Mouse (Mus musculus) CD4-positive, CD25-positive, alpha-beta regulatory T cell, adult 4 months (primary cell): ENCODE measurements around the gene Haus3. TPM values are rescaled to one million over a fixed set of nuclear protein-coding genes. Genes with fewer than 3 reads are reported as not detected.
A peak's percentile ranks its signal among the peaks of the same experiment; 100 is the strongest.

Experiments
- ATAC-seq: one replicate; pipeline ENCODE4 v1.8.0; 2017
- polyA plus RNA-seq, 2 experiments: library from polyadenylated mRNA; unstranded; fragments of 100-300 nt; shearing (Covaris generic); gene quantifications; one replicate each; pipeline ENCODE4 v1.2.1; 2017

Haus3 gene
- 10 to 100 TPM; 80.1 to 90.0 TPM for polyA plus RNA-seq

GRCm38 (mm10) chr5:34168950-34169891 lies at the start of gene Haus3, which contains the start of gene Poln:
Haus3 (minus strand) TSS chr5:34169527.
Poln (minus strand) TSS chr5:34169448.
- ATAC-seq, result peak; percentile 89

- ATAC-seq, result no peak
Measured at GRCm38 (mm10) chr5:34218672-34219071, 49.3 kb upstream of the Haus3 start.

- ATAC-seq, result no peak
Measured at GRCm38 (mm10) chr5:34217756-34218155, 48.4 kb upstream of the Haus3 start.

- no peak for ATAC-seq
Measured at GRCm38 (mm10) chr5:34216025-34216424, 46.7 kb upstream of the Haus3 start.

DNA sequence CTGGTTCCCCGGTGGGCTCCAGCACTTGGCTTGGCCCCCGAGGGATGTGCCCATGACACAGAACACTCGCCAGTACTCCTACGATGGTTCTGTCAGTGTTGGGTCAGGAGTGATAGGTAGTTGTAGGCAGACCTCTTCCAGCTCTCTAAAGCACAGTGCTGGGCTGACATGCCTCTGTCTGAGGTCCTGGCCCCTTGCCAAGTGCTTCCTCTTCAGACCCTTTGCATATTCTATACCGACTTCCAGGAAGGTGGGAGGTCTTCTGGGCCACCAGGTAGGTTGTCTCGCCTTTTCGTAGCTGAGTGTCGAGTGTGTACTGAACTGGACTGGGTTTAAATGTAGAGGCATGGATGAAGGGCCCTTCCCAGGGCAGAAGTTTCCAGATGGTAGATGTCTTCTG lies 44.3 kb upstream of the Haus3 start:
- ATAC-seq, result no peak

GRCm38 (mm10) chr5:34210279-34210678 lies 41.0 kb upstream of the Haus3 start:
- ATAC-seq, result peak; percentile 81

- peak; percentile 26 for ATAC-seq
Measured at GRCm38 (mm10) chr5:34207503-34207902, 38.2 kb upstream of the Haus3 start.

DNA sequence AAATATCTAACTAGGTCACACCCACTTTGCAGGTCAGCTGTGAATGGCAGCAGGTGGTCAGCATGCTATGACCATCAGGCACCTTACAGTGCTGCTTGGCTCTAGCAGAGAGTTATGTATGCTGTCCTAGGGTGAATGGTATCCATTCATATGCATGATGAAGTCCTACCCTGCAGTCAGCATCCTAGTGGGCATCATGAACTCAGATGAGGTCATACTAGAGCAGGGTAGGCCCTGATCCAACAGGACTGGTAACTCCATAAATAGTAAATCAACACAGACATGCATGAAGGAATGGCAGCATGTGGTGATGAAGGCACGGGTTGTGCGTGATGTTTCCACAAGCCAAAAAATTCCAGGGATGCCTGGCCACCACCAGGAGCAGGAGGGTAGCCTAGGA lies 36.5 kb upstream of the Haus3 start:
- ATAC-seq, result no peak

- no peak for ATAC-seq
Measured at GRCm38 (mm10) chr5:34204911-34205310, 35.6 kb upstream of the Haus3 start.

DNA sequence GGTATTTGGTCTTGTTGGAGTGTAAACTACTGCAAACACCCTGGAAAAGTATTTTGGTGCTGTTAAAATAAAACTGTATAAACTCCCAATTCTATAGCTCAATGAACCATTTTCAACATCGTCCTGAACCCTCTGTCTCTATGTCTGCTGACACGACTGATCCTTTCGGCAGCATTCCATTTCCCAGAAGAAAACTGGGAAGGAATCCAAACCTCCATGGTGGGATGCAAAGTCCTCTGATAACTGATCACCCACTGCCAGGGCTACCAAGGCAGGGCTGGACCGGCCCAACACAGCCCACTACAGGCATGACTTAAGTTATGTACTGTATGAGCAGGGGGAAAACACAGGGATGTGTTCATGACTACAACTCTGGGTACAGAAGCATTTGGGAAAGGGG lies 32.7 kb upstream of the Haus3 start:
- no peak for ATAC-seq

DNA sequence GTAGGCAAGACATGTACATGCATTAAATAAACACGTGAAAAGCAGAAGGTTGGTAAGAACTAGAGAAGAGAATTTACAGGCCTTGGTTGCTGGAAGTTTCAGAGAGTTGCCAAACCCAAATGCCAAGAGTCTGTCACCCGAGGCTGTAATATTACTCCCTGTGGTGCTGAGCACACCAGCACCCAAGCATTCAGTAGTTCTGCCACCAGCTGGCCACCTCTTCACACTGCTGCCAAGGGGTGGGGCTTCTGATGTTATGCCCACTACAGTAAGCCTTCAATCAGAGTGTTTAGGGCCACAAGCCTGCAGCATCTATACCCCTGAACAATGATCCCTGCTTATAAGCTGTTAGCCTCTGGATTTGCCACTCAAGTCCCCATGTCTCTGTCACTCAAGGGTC lies 32.1 kb upstream of the Haus3 start:
- no peak for ATAC-seq

DNA sequence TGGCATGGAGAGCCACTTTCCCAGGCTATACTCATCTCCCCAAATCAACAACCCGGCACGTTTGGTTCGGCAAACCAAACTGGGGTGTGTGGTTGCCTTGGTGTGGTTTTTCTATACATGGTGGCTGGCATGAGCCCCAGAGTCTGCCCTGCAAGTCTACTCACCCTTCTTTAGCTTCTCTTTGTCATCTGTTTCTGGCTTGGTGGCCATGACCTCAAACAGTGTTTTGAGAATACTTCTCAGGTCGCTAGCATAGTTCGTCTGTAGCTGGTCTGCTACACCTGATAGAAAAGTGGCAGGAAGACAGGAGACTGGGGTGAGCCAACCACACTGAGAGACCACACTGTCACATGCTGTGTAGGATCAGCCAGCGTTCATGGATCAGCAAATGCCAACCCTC lies 29.3 kb upstream of the Haus3 start:
- no peak for ATAC-seq

DNA sequence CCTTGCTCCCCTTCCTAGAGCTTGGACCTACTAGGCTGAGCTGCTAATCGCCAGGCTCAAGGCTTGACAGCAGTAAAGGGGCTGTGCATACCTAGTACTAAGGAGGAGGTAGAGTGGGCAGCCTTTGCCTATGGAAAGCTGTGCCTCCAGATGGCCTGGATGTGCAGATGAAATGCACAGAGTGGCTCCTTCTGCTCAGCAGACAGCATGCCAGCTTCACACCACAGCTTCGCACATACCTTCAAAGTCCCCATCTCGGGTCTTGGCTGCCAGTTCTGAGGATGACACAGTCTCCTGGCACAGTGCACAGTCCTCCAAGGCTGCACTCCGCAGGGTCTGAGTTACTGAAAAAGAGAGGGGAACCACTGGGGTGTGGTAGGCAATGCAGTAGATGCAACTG lies 27.9 kb upstream of the Haus3 start:
- no peak for ATAC-seq

DNA sequence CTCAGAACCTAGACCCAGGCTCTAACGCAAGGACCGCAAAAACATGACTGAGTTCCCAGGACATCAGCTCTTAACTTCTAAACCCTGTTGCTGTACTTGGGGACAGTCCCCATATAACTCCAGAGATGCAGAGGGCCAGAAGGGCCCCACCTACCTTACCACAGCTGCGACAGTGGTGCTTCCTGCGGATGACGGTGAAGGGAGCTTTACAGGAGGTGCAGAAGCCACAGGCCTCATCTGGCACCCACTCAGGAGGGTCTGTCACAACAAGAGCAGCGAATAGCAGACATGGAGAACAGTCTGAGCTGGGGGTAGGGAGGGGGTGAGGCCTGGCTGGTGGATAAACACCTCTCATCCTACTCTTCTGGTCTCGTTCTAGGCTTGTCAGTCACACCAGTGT lies 27.1 kb upstream of the Haus3 start:
- ATAC-seq, result peak; percentile 92

DNA sequence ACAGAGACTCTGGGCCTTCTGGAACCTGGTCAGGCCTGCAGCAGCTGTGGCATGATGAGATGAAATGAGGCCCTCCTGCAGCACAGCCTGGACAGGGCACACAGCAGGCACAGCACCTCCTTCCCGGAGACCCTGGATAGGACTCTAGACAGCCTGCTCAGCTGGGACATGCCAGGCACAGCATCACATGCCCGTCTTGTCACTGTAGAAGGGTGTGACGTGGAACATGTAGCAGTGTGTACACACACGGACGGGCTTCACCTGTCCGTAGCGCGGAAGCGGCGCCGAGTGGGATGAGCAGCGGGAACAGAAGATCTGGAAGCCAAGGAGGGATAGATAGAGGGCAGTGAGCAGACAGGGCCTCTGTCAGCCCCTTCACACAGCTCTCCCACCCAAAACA lies 26.5 kb upstream of the Haus3 start:
- ATAC-seq, result no peak

- no peak for ATAC-seq
Measured at GRCm38 (mm10) chr5:34194975-34195662, 25.8 kb upstream of the Haus3 start.

DNA sequence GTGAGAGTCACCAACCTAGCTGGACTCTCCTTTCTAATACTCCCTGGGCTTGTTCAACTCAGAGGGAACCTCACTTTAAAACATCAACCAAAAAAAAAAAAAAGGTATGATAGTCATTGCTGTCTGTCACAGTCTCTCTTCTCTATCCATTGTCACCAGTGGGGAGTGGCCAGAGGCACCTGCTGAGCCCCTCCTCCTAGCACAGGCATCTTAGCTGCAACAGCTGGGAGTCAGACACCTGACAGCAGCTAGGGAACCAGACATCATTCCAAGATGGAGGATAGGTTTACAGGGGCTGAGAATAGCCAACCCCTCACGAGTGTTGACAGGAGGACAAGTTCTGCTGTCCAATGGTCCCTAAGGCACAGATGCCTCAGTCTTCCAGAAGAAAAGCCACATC lies 25.1 kb upstream of the Haus3 start:
- no peak for ATAC-seq

- ATAC-seq, result no peak
Measured at GRCm38 (mm10) chr5:34191843-34192242, 22.5 kb upstream of the Haus3 start.

- ATAC-seq, result no peak
Measured at GRCm38 (mm10) chr5:34191021-34191420, 21.7 kb upstream of the Haus3 start.

DNA sequence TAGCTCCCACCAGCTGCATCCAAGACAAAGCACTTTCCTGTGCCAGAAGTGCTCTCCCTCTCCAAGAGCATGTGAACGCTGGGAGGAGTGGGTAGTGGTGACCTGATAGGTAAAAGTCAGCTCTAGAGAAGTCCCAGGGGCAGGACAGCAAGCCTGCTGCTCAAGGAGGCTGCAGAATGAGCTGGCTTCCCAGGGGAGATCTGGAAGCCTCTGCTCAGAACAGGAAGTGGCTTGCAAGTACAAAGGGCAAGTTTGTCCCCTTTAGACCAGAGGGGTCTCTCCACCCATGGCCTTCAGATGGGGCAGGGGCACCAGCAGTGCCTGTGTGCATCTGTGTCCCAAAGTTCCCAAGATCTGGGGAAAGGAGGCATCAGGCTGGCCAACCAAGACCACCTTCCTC lies 20.2 kb upstream of the Haus3 start:
- ATAC-seq, result no peak

DNA sequence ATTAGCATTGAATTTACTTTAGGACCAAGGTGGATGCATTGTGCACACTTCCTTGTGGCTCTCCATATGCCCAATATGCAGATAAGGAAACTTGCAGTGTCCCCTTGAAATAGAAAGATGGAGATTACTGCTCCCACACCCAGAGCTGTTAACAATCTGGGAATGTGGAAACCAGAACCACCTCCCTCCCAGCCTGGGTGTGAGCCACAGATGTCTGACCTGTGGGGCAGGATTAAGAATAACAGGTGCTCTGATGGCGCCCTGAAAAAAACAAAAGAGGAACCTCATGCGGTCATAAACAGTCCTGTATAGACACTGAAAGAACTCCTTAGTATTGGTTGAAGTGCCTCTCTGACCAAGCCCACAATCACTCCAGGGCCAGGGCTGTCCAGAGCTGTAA lies 19.5 kb upstream of the Haus3 start:
- ATAC-seq, result no peak

- ATAC-seq, result peak; percentile 92
Measured at GRCm38 (mm10) chr5:34187601-34188316, 18.4 kb upstream of the Haus3 start, which contains the start of gene Mxd4. Mxd4 (minus strand) TSS chr5:34187720.

DNA sequence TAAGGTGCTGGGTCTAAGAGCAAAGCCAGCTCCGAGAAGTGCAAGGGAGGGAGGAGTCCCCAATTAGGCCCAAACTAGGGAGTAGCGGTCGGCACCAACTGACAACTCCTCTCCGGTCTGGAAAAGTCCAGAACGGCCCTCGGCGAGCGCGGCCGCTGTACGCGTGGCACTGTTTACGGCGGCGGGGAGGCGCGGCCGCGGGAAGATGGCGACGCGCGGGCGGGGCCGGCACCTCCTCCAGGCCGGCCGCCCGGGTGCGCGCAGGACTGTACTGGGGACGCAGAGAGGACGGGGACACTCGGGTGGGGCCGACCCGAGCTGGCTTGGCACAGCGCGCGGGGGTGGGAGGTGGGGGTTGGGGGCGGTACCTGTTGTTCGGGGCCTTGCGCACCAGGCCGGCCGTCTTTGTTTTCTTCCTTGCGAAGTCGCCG lies 17.6 kb upstream of the Haus3 start:
- ATAC-seq, result no peak
